Mouse (Mus musculus): ENCODE measurements around the gene 4933402N03Rik. TPM values are rescaled to one million over a fixed set of nuclear protein-coding genes. Genes with fewer than 3 reads are reported as not detected.

The 4933402N03Rik gene
- polyA plus RNA-seq, 1 experiment from 2014 or later = not detected

DNA sequence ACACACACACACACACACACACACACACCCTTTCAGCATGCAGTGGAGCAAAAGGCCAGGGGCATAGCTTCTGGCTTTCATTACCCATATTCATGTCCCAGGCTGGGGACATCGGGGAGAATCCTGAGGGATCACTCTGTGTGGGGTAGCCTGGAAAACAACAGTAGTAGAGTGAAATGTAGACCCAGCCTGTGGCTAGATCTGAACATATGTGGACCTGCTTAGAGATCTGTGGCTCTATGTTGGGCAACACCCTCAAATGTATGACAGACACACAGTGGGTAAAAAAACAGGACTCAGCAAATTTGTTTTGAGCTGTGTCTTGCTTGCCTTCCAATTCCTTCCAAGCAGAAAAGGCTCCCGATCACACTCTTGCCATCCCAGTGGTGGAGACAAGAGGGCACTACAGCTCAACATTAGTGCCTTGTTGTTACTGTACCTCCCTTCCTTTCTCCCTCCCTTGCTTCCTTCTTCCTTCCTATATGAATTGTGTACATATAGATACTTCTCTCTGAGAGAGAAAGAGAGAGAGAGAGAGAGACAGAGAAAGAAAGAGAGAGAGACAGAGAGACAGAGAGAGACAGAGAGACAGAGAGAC lies 23.8 kb downstream of the 4933402N03Rik start:
- Histone ChIP-seq H3K4me3 (no peak overlapping the region), H3K9me3 (replicated peaks) (0 out of 2 replicates have a peak, but pooled peaks cover 4% of the 10 kb centered on the region), H3K36me3 (no peaks in the 10 kb centered on the region), H3K9ac (no peak overlapping the region), H3K4me2 (replicated peaks) (no peak overlapping the region), H3K27ac (no peak overlapping the region), H3K4me1 (no peaks in the 10 kb centered on the region), H3K27me3 (no peaks in the 10 kb centered on the region)
- no peak for ATAC-seq (ENCODE audit: low FRiP score)
- WGBS = 83% methylated on average over 2 of the region's 2 CpGs

DNA sequence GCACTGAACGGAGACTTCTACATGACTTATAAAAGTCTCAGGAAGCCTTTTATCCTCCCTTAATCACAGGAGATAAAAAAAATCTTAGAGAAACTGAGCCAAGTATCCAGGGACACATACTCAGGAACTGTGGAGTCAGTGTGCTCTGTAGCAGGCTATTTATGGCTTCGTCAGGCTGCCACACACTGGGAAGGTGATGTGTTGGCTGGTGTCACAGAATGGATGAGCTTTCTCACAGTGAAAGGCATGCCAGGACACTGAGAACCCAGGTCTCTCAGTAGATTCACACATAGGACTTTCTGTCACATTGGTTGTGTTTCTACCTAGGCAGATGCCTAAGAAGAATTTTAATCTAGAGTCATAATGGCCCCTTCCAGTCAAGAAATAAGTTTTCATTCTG lies 31.7 kb downstream of the 4933402N03Rik start:
- Histone ChIP-seq H3K27me3 (no peaks in the 10 kb centered on the region), H3K9ac (no peak overlapping the region), H3K4me3 (no peak overlapping the region), H3K4me1 (no peaks in the 10 kb centered on the region), H3K4me2 (replicated peaks) (no peak overlapping the region), H3K36me3 (no peaks in the 10 kb centered on the region), H3K27ac (no peak overlapping the region), H3K9me3 (replicated peaks) (no peaks in the 10 kb centered on the region)
- no peak for ATAC-seq (ENCODE audit: low FRiP score)
- WGBS = 89% methylated on average over 2 of the region's 2 CpGs

DNA sequence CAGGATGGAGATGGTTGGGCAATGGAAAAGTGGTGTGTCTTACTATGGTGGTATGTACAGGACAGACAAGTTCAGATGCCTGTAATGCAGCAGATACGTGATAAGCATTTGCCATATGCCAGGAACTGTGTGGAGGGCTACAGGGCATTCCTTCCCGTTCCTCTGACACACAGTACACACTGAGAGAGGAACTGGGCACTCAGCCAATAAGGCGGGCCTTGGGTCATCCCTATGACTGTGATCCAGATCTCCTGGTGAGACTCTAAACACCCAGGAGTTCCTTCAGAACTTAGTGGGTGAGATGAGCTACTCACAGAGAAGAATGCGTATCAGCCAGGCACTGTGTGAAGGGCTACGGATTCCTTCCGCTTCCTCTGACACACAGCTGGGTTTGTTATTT lies 32.4 kb downstream of the 4933402N03Rik start:
- Histone ChIP-seq H3K9me3 (replicated peaks) (no peaks in the 10 kb centered on the region), H3K4me3 (no peak overlapping the region), H3K36me3 (no peaks in the 10 kb centered on the region), H3K27me3 (no peaks in the 10 kb centered on the region), H3K27ac (no peak overlapping the region), H3K4me2 (replicated peaks) (no peak overlapping the region), H3K9ac (no peak overlapping the region), H3K4me1 (no peaks in the 10 kb centered on the region)
- no peak for ATAC-seq (ENCODE audit: low FRiP score)
- 82% methylated on average over 6 of the region's 6 CpGs for WGBS

DNA sequence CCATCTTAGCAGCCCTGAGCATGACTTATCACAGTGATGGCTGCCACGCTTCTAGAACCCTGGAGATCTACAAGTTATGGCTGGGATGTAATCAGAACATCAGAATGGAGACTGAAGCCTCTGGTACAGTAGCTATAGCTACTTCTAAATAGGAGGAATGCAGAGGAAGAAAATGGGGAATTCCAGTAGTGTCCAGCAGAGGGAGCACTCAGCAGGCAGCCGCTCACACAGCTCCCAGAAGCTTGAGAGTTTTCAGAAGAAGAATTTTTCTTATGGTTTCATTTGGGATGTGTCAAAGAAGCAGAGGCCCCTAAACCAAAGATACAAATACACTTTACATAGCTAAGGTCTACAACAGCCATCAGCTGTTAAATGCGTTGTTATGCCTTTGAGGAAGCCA lies 33.6 kb downstream of the 4933402N03Rik start:
- H3K9me3 ChIP-seq (replicated peaks) = no peaks in the 10 kb centered on the region
- no peak overlapping the region for H3K9ac ChIP-seq
- H3K4me3 ChIP-seq = no peak overlapping the region
- no peaks in the 10 kb centered on the region for H3K4me1 ChIP-seq
- no peak overlapping the region for H3K27ac ChIP-seq
- H3K36me3 ChIP-seq = no peaks in the 10 kb centered on the region
- 33% methylated on average over 3 of the region's 3 CpGs for WGBS
- H3K27me3 ChIP-seq = no peaks in the 10 kb centered on the region
- H3K4me2 ChIP-seq (replicated peaks) = no peak overlapping the region
- ATAC-seq (ENCODE audit: low FRiP score) = no peak

Other genes with a start within 250 kb of the 4933402N03Rik start
- gene Htra1, start 210.2 kb downstream of the 4933402N03Rik start, polyA plus RNA-seq (2016; fragmentation: Nextera tagmentation; extraction: Ambion mirVana) = 19.0 and 23.8 TPM in 2 replicates
- not detected in 2 replicates for gene Dmbt1, start 114.3 kb downstream of the 4933402N03Rik start, polyA plus RNA-seq (2016; fragmentation: Nextera tagmentation; extraction: Ambion mirVana)
- gene 5430419D17Rik, start 28.1 kb upstream of the 4933402N03Rik start, polyA plus RNA-seq (2016; fragmentation: Nextera tagmentation; extraction: Ambion mirVana) = 0.03 TPM in 1 of 2 replicates, not detected in the other
- gene Cuzd1, start 176.0 kb upstream of the 4933402N03Rik start, polyA plus RNA-seq (2016; fragmentation: Nextera tagmentation; extraction: Ambion mirVana) = not detected in 2 replicates
- not detected in 2 replicates for gene Fam24b, start 183.2 kb upstream of the 4933402N03Rik start, polyA plus RNA-seq (2016; fragmentation: Nextera tagmentation; extraction: Ambion mirVana)
- gene Fam24a, start 187.6 kb upstream of the 4933402N03Rik start, polyA plus RNA-seq (2016; fragmentation: Nextera tagmentation; extraction: Ambion mirVana) = not detected in 2 replicates
- 17.3 and 21.3 TPM in 2 replicates for gene 2310057M21Rik, start 216.4 kb upstream of the 4933402N03Rik start, polyA plus RNA-seq (2016; fragmentation: Nextera tagmentation; extraction: Ambion mirVana)
- 54.8 and 56.5 TPM in 2 replicates for gene Pstk, start 224.8 kb upstream of the 4933402N03Rik start, polyA plus RNA-seq (2016; fragmentation: Nextera tagmentation; extraction: Ambion mirVana)